Mouse (Mus musculus) testis, adult 10 weeks (tissue): Measurements from ENCODE around the gene Spata7. TPM values are rescaled to one million over a fixed set of nuclear protein-coding genes. Genes with fewer than 3 reads are reported as not detected.

Experiments
- polyA plus RNA-seq: library from polyadenylated mRNA; stranded (reverse); fragments of 350-450 nt; fragmentation: Illumina TruSeq; extraction: RNeasy Lipid Tissue Mini Kit (QIAGEN cat#74804); gene quantifications from one replicate; pipeline ENCODE4 v1.2.3, GENCODE M21; 2014; ENCODE audit warnings: low read depth, low replicate concordance

The Spata7 gene
- 756 TPM for polyA plus RNA-seq

GRCm38 (mm10) chr12:98627392-98628259 lies at the start of gene Spata7:
Spata7 (plus strand) TSS chr12:98628157.

Other genes starting within 250 kb of the Spata7 start
- 0.92 TPM for gene Kcnk10, start 49.8 kb upstream of the Spata7 start, polyA plus RNA-seq
- gene Ptpn21, start 109.2 kb downstream of the Spata7 start, polyA plus RNA-seq = 13.5 TPM
- 1,093 TPM for gene Zc3h14, start 118.8 kb downstream of the Spata7 start, polyA plus RNA-seq